Mouse (Mus musculus): Measurements from ENCODE around the gene Mad2l2.

DNA sequence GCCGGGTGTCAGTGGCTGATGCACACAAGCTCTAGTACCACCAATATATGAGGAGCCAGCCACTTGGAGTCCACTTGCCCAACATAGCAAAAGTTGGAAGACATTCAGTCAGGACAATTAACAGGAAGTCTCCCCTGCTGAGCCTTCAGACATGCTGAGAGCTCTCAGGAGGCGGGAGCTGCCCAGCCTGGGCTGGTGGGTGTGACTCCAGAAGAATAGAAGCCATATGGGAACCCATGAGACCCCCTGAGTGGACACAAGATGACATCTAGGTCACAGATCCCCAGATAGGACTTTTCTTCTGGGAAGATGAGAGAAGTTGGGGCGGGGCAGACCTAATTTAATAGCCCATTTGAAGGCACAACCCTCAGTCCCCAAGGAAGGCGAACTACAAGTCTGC, 41.0 kb upstream of the Mad2l2 start:
- TF ChIP-seq CTCF (IDR thresholded peaks at IDR 0.05; ENCODE audit: extremely low read depth, insufficient read length, insufficient replicate concordance, low read depth, low read length) (no peak), POLR2A (IDR thresholded peaks at IDR 0.05; ENCODE audit: low read depth, low read length) (no peak)
